Mouse (Mus musculus) embryonic facial prominence, embryonic 13.5 days (tissue): Measurements from ENCODE around the gene B4gat1. TPM values are rescaled to one million over a fixed set of nuclear protein-coding genes. Genes with fewer than 3 reads are reported as not detected.
"Not testable (repeated sequence)": the region's sequence is repeated elsewhere in the genome, so short reads cannot be mapped to it uniquely, and the experiment has no call there.

Source experiments
- ATAC-seq: fragments of 200-750 bp; cut with Nextera tagmentation; 2 replicates; pipeline ENCODE4 v1.8.0; 2017; ENCODE audit warnings: low read depth; ENCODE audit not compliant: insufficient number of reproducible peaks, insufficient read depth, low FRiP score, low TSS enrichment
- H3K27ac ChIP-seq: fragments of 300-500 bp; sonication (generic); 2 replicates; pipeline ENCODE4 v1.5.1; 2015; ENCODE audit warnings: moderate library complexity, mild to moderate bottlenecking, inconsistent platforms
- H3K27me3 ChIP-seq: fragments of 300-500 bp; sonication (generic); 2 replicates; pipeline ENCODE4 v1.6.1; 2015; ENCODE audit warnings: mild to moderate bottlenecking, inconsistent platforms
- H3K36me3 ChIP-seq: fragments of 300-500 bp; sonication (generic); 2 replicates; pipeline ENCODE4 v1.6.1; 2015; ENCODE audit warnings: mild to moderate bottlenecking, inconsistent platforms
- H3K4me1 ChIP-seq: fragments of 300-500 bp; sonication (generic); 2 replicates; pipeline ENCODE4 v1.6.1; 2015; ENCODE audit warnings: inconsistent platforms
- H3K4me2 ChIP-seq: fragments of 300-500 bp; sonication (generic); 2 replicates; pipeline ENCODE4 v1.6.1; 2015; ENCODE audit warnings: moderate library complexity, mild to moderate bottlenecking, inconsistent platforms
- H3K4me3 ChIP-seq: fragments of 300-500 bp; sonication (generic); 2 replicates; pipeline ENCODE4 v1.5.1; 2015; ENCODE audit warnings: mild to moderate bottlenecking, inconsistent platforms
- H3K9ac ChIP-seq: fragments of 300-500 bp; sonication (generic); 2 replicates; pipeline ENCODE4 v1.6.1; 2015; ENCODE audit warnings: mild to moderate bottlenecking, inconsistent platforms
- H3K9me3 ChIP-seq: fragments of 300-500 bp; sonication (generic); 2 replicates; pipeline ENCODE4 v1.6.1; 2016; ENCODE audit warnings: inconsistent platforms
- WGBS: fragments of 180-500 bp; shearing (Covaris S2); methylation state at CpG from one replicate; pipeline ENCODE4 v1.1.7; 2015; ENCODE audit warnings: mixed read lengths; 5-methylcytosine and 5-hydroxymethylcytosine counted together
- polyA plus RNA-seq: library from polyadenylated mRNA; unstranded; fragments of >200 nt; fragmentation: Nextera tagmentation; extraction: Ambion mirVana; gene quantifications from 2 replicates; pipeline ENCODE4 v1.2.1, GENCODE M21; 2015

Gene B4gat1
- polyA plus RNA-seq: 47.1 and 49.5 TPM in 2 replicates

GRCm38 (mm10) chr19:5038709-5039156, at the start of gene B4gat1, which contains the start of gene AC124502.3:
TSS of gene B4gat1 (plus strand) at chr19:5038826.
TSS of gene AC124502.3 (plus strand) at chr19:5038891.
- H3K4me1 ChIP-seq: peaks cover 34% of the 10 kb centered on the region

GRCm38 (mm10) chr19:4989013-4989412, 49.6 kb upstream of the B4gat1 start:
- Histone ChIP-seq H3K27me3 (peaks cover 76% of the 10 kb centered on the region), H3K27ac (no peak overlapping the region), H3K4me3 (no peak overlapping the region; the same call in 1 of the 2 replicates), H3K9me3 (no peaks in the 10 kb centered on the region), H3K4me1 (peaks cover 12% of the 10 kb centered on the region), H3K4me2 (no peak overlapping the region), H3K36me3 (no peaks in the 10 kb centered on the region), H3K9ac (no peak overlapping the region)
- WGBS: 4% methylated on average over 13 of the region's 13 CpGs
- no peak for ATAC-seq

More at GRCm38 (mm10) chr19:5038709-5039156, at the start of gene B4gat1, which contains the start of gene AC124502.3:
- peak; percentile 87 for ATAC-seq
- Histone ChIP-seq H3K9me3 (no peaks in the 10 kb centered on the region), H3K27ac (peak within 1 kb of the TSS; percentile 79), H3K4me3 (peak within 1 kb of the TSS; percentile 92), H3K27me3 (no peaks in the 10 kb centered on the region), H3K9ac (peak within 1 kb of the TSS; percentile 90), H3K4me2 (peak within 1 kb of the TSS; percentile 98), H3K36me3 (peaks cover 13% of the 10 kb centered on the region)
- 0% methylated on average over 41 of the region's 44 CpGs for WGBS

GRCm38 (mm10) chr19:4989434-4990255, 49.0 kb upstream of the B4gat1 start:
- Histone ChIP-seq H3K36me3 (no peaks in the 10 kb centered on the region), H3K27ac (no peak overlapping the region), H3K9ac (no peak overlapping the region), H3K4me3 (peak overlapping the region; percentile 2; the same call in 1 of the 2 replicates), H3K9me3 (no peaks in the 10 kb centered on the region), H3K4me2 (peak overlapping the region; percentile 12; the same call in 1 of the 2 replicates), H3K4me1 (peaks cover 12% of the 10 kb centered on the region), H3K27me3 (peaks cover 73% of the 10 kb centered on the region)
- WGBS: 17% methylated on average over 47 of the region's 47 CpGs
- ATAC-seq: no peak

GRCm38 (mm10) chr19:4990256-4990625, 48.4 kb upstream of the B4gat1 start, which contains the start of gene Npas4:
TSS of gene Npas4 (minus strand) at chr19:4990316.
- H3K4me2 ChIP-seq: peak within 1 kb of the TSS; percentile 21; the same call in 1 of the 2 replicates
- WGBS: 15% methylated on average over 4 of the region's 4 CpGs
- peak within 1 kb of the TSS; percentile 3 for H3K4me3 ChIP-seq
- no peaks in the 10 kb centered on the region for H3K9me3 ChIP-seq
- H3K9ac ChIP-seq: no peak within 1 kb of the TSS
- no peaks in the 10 kb centered on the region for H3K36me3 ChIP-seq
- H3K27ac ChIP-seq: no peak within 1 kb of the TSS
- ATAC-seq: no peak
- peaks cover 73% of the 10 kb centered on the region for H3K27me3 ChIP-seq
- H3K4me1 ChIP-seq: peaks cover 12% of the 10 kb centered on the region

- Histone ChIP-seq H3K4me1 (peaks cover 12% of the 10 kb centered on the region), H3K9me3 (no peaks in the 10 kb centered on the region), H3K27ac (no peak overlapping the region), H3K9ac (no peak overlapping the region), H3K4me2 (peak overlapping the region; percentile 21; the same call in 1 of the 2 replicates), H3K36me3 (no peaks in the 10 kb centered on the region), H3K4me3 (0 out of 2 replicates have a peak overlapping the region, but pooled peaks have one; percentile 3), H3K27me3 (peaks cover 73% of the 10 kb centered on the region)
- WGBS: 2% methylated on average over 22 of the region's 22 CpGs
- no peak for ATAC-seq
Observed at GRCm38 (mm10) chr19:4990716-4991115, 47.9 kb upstream of the B4gat1 start.

- Histone ChIP-seq H3K4me3 (no peak overlapping the region), H3K4me2 (no peak overlapping the region), H3K36me3 (no peaks in the 10 kb centered on the region), H3K9me3 (no peaks in the 10 kb centered on the region), H3K9ac (no peak overlapping the region), H3K4me1 (peaks cover 12% of the 10 kb centered on the region), H3K27me3 (peaks cover 68% of the 10 kb centered on the region), H3K27ac (no peak overlapping the region)
- WGBS: 18% methylated on average over 8 of the region's 8 CpGs
- ATAC-seq: no peak
Observed at GRCm38 (mm10) chr19:4992371-4992770, 46.3 kb upstream of the B4gat1 start.

- Histone ChIP-seq H3K27me3 (peaks cover 68% of the 10 kb centered on the region), H3K36me3 (no peaks in the 10 kb centered on the region), H3K4me2 (no peak overlapping the region), H3K9ac (no peak overlapping the region), H3K4me3 (no peak overlapping the region), H3K9me3 (no peaks in the 10 kb centered on the region), H3K27ac (no peak overlapping the region), H3K4me1 (peaks cover 12% of the 10 kb centered on the region)
- 2% methylated on average over 9 of the region's 9 CpGs for WGBS
- no peak for ATAC-seq
Observed at GRCm38 (mm10) chr19:4992904-4993303, 45.7 kb upstream of the B4gat1 start.

- H3K4me2 ChIP-seq: no peak overlapping the region
- H3K9ac ChIP-seq: no peak overlapping the region
- H3K4me1 ChIP-seq: peaks cover 12% of the 10 kb centered on the region
- no peaks in the 10 kb centered on the region for H3K36me3 ChIP-seq
- H3K9me3 ChIP-seq: no peaks in the 10 kb centered on the region
- H3K27ac ChIP-seq: no peak overlapping the region
- ATAC-seq: no peak
- H3K4me3 ChIP-seq: no peak overlapping the region
- 62% methylated on average over 5 of the region's 5 CpGs for WGBS
- H3K27me3 ChIP-seq: peaks cover 71% of the 10 kb centered on the region
Observed at GRCm38 (mm10) chr19:4994043-4994442, 44.6 kb upstream of the B4gat1 start.

- ATAC-seq: no peak
- peaks cover 14% of the 10 kb centered on the region for H3K4me1 ChIP-seq
- WGBS: 71% methylated on average over 6 of the region's 6 CpGs
- no peak overlapping the region for H3K9ac ChIP-seq
- no peak overlapping the region for H3K4me2 ChIP-seq
- no peaks in the 10 kb centered on the region for H3K9me3 ChIP-seq
- no peaks in the 10 kb centered on the region for H3K36me3 ChIP-seq
- H3K27ac ChIP-seq: no peak overlapping the region
- H3K4me3 ChIP-seq: no peak overlapping the region
- H3K27me3 ChIP-seq: peaks cover 30% of the 10 kb centered on the region
Observed at GRCm38 (mm10) chr19:4999445-5000140, 39.0 kb upstream of the B4gat1 start.

- Histone ChIP-seq H3K4me2 (peak overlapping the region; percentile 60), H3K4me1 (peaks cover 14% of the 10 kb centered on the region), H3K9ac (peak overlapping the region; percentile 64), H3K4me3 (peak overlapping the region; percentile 35), H3K27me3 (peaks cover 16% of the 10 kb centered on the region), H3K9me3 (no peaks in the 10 kb centered on the region), H3K36me3 (no peaks in the 10 kb centered on the region), H3K27ac (peak overlapping the region; percentile 66)
- WGBS: 1% methylated on average over 39 of the region's 39 CpGs
- ATAC-seq: peak; percentile 82
Observed at GRCm38 (mm10) chr19:5001666-5002406, 36.8 kb upstream of the B4gat1 start.

- ATAC-seq, H3K27ac ChIP-seq, H3K9me3 ChIP-seq, H3K4me3 ChIP-seq, H3K9ac ChIP-seq, H3K36me3 ChIP-seq, H3K4me2 ChIP-seq: not testable (repeated sequence)
- Histone ChIP-seq H3K27me3 (peaks cover 13% of the 10 kb centered on the region), H3K4me1 (peaks cover 14% of the 10 kb centered on the region)
- WGBS: 61% methylated on average over 2 of the region's 2 CpGs
Observed at GRCm38 (mm10) chr19:5003644-5004043, 35.0 kb upstream of the B4gat1 start.
